Comparison of ENCODE assay signal across 30 mouse cellular contexts in genomic region chr13:15585941-15586340, GRCm38 (mm10).
DNase-seq lines count a peak whose midpoint lies in the region; ATAC-seq and TF ChIP-seq lines count a peak whose summit lies in the region.
"Had no signal": no experiment of that assay in that cellular context is flagged by ENCODE, and none has a peak within 500 bp of the region (broad histone marks: within the 10 kb centered on the region; RNA-seq: fewer than 3 reads in every experiment).

No protein-coding gene starts in this region.

- WGBS in forebrain, embryonic 12.5 days, result 87% methylated on average over 2 of the region's 2 CpGs

- peaks cover 27% of the 10 kb centered on the region for H3K79me3 ChIP-seq in C2C12 (ENCODE audit: low read depth)

- no peak overlapping the region for H3K27ac ChIP-seq in forebrain, embryonic 12.5 days
- H3K27ac ChIP-seq: embryonic facial prominence, embryonic 12.5 days; embryonic facial prominence, embryonic 15.5 days; forebrain, embryonic 10.5 days; gastrocnemius, adult 2 months; heart, adult 2 months; hindbrain, embryonic 10.5 days; hindbrain, embryonic 13.5 days; hindbrain, postnatal 0 days had no signal

- DNase-seq in adipocyte (ENCODE audit: low spot score), result peak; percentile 8
- no peak for DNase-seq in ovary, postnatal 36 days (ENCODE audit: low spot score)
- no peak for DNase-seq in kidney, postnatal 36 days
- DNase-seq: adrenal gland, adult 2 months; adrenal gland, postnatal 14 days; B cell, adult 2 months; cerebellum, adult 11 months; cerebellum, adult 2 months; cerebellum, adult 9-11 months; cerebellum, postnatal 25 days; forebrain, postnatal 0 days; gastrocnemius, adult 2 months; gastrocnemius, postnatal 25 days; heart, adult 2 months; kidney, adult 18-20 months had no signal

- no peaks in the 10 kb centered on the region for H3K9me3 ChIP-seq in forebrain, embryonic 12.5 days
- H3K9me3 ChIP-seq: embryonic facial prominence, embryonic 12.5 days; embryonic facial prominence, embryonic 15.5 days; forebrain, embryonic 10.5 days; hindbrain, embryonic 10.5 days; hindbrain, embryonic 13.5 days had no signal

- peaks cover 64% of the 10 kb centered on the region for H3K79me2 ChIP-seq in C2C12 (ENCODE audit: control insufficient read depth, insufficient read depth)
- H3K79me2 ChIP-seq in myocyte (ENCODE audit: control insufficient read depth, insufficient read depth), result peaks cover 20% of the 10 kb centered on the region

- H3K4me2 ChIP-seq in myocyte (ENCODE audit: low read depth), result peak overlapping the region; percentile 25
- H3K4me2 ChIP-seq in forebrain, embryonic 12.5 days, result no peak overlapping the region
- H3K4me2 ChIP-seq: embryonic facial prominence, embryonic 12.5 days; embryonic facial prominence, embryonic 15.5 days; heart, embryonic 11.5 days; hindbrain, embryonic 13.5 days had no signal

- no peak overlapping the region for H3K4me3 ChIP-seq in C2C12 (ENCODE audit: insufficient read depth, poor library complexity, severe bottlenecking)
- no peak overlapping the region for H3K4me3 ChIP-seq in myocyte
- H3K4me3 ChIP-seq in forebrain, embryonic 12.5 days (replicated peaks), result no peak overlapping the region
- H3K4me3 ChIP-seq: embryonic facial prominence, embryonic 12.5 days; embryonic facial prominence, embryonic 15.5 days; erythroblast, embryonic 14.5 days; forebrain, embryonic 10.5 days; gastrocnemius, adult 2 months; heart, adult 2 months; hindbrain, embryonic 10.5 days; hindbrain, embryonic 13.5 days had no signal

- H3K4me1 ChIP-seq in forebrain, embryonic 12.5 days, result no peaks in the 10 kb centered on the region

- H3K27me3 ChIP-seq in C2C12 (ENCODE audit: control insufficient read depth, insufficient read depth, insufficient read length) (no peaks in the 10 kb centered on the region), myocyte (ENCODE audit: control insufficient read depth, insufficient read depth, insufficient read length) (no peaks in the 10 kb centered on the region)
- H3K27me3 ChIP-seq in forebrain, embryonic 12.5 days, result no peaks in the 10 kb centered on the region
- H3K27me3 ChIP-seq: embryonic facial prominence, embryonic 12.5 days; embryonic facial prominence, embryonic 15.5 days; hindbrain, embryonic 13.5 days had no signal

- TF ChIP-seq CTCF in C2C12 (IDR thresholded peaks at IDR 0.05; ENCODE audit: control insufficient read depth, insufficient read depth, insufficient read length), result no peak

- no peaks in the 10 kb centered on the region for H3K36me3 ChIP-seq in C2C12 (ENCODE audit: control insufficient read depth, insufficient read depth)
- H3K36me3 ChIP-seq in myocyte (ENCODE audit: control insufficient read depth, insufficient read depth), result no peaks in the 10 kb centered on the region
- H3K36me3 ChIP-seq in forebrain, embryonic 12.5 days (replicated peaks), result 0 out of 2 replicates have a peak, but pooled peaks cover 5% of the 10 kb centered on the region
- H3K36me3 ChIP-seq: embryonic facial prominence, embryonic 12.5 days; embryonic facial prominence, embryonic 15.5 days; hindbrain, embryonic 13.5 days had no signal

- ATAC-seq in forebrain, embryonic 12.5 days (ENCODE audit: low FRiP score), result no peak
- ATAC-seq: CD4-positive, CD25-positive, alpha-beta regulatory T cell, adult 4 months; forebrain, embryonic 14.5 days; forebrain, postnatal 0 days; hindbrain, postnatal 0 days; inflammation-experienced regulatory T-cells, adult 6 months; intestine, embryonic 16.5 days had no signal

- H3ac ChIP-seq in C2C12 (ENCODE audit: control insufficient read depth, insufficient read length, low read depth) (no peak overlapping the region), myocyte (ENCODE audit: control insufficient read depth, insufficient read length) (no peak overlapping the region)

- no peak overlapping the region for H3K9ac ChIP-seq in forebrain, embryonic 12.5 days
- H3K9ac ChIP-seq: embryonic facial prominence, embryonic 12.5 days; embryonic facial prominence, embryonic 15.5 days; forebrain, postnatal 0 days; hindbrain, embryonic 13.5 days had no signal

- TF ChIP-seq POLR2A in myocyte (IDR thresholded peaks at IDR 0.05; ENCODE audit: insufficient read length, low read depth), result no peak

TF ChIP-seq in C2C12, 6 proteins besides CTCF, POLR2A, EP300 and RAD21:
- no peak for TF ChIP-seq MYOG (IDR thresholded peaks at IDR 0.05; ENCODE audit: control insufficient read depth, extremely low read depth, insufficient read length)
- peak; percentile 23 for TF ChIP-seq MAX (IDR thresholded peaks at IDR 0.05)
- TF ChIP-seq FOSL1 (IDR thresholded peaks at IDR 0.05; ENCODE audit: insufficient read depth, low read length, poor library complexity, severe bottlenecking), result peak; percentile 8
TF ChIP-seq in C2C12: peak in this region for 2.

TF ChIP-seq in myocyte, 11 proteins besides CTCF, POLR2A, EP300 and RAD21:
- TF ChIP-seq MAX (IDR thresholded peaks at IDR 0.05; ENCODE audit: low read depth) (no peak), POLR2AphosphoS2 (IDR thresholded peaks at IDR 0.05; ENCODE audit: insufficient read length, low read depth) (no peak), MYOD1 (IDR thresholded peaks at IDR 0.05; ENCODE audit: control insufficient read depth in 1 of 3, insufficient read length in 2 of 3, low read depth in 2 of 3) (no peak), USF1 (IDR thresholded peaks at IDR 0.05; ENCODE audit: low read depth) (no peak), SRF (IDR thresholded peaks at IDR 0.05; ENCODE audit: control insufficient read depth, insufficient read length, low read depth) (no peak), MYOG (IDR thresholded peaks at IDR 0.05; ENCODE audit: control insufficient read depth in 1 of 3, insufficient read depth in 1 of 3, insufficient read length in 2 of 3, low read depth in 2 of 3) (no peak), REST (IDR thresholded peaks at IDR 0.05; ENCODE audit: insufficient read depth, insufficient read length) (no peak), TCF3 (IDR thresholded peaks at IDR 0.05; ENCODE audit: insufficient read length, low read depth) (no peak), E2F4 (IDR thresholded peaks at IDR 0.05; ENCODE audit: insufficient read depth) (no peak), CEBPB (IDR thresholded peaks at IDR 0.05; ENCODE audit: insufficient read depth, poor library complexity, severe bottlenecking) (no peak), TCF12 (IDR thresholded peaks at IDR 0.05; ENCODE audit: insufficient read depth, poor library complexity, severe bottlenecking) (no peak)
